Mouse (Mus musculus) MEL (cell line): Measurements from ENCODE around the gene Pptc7. TPM values are rescaled to one million over a fixed set of nuclear protein-coding genes. Genes with fewer than 3 reads are reported as not detected.

Source experiments
- DNase-seq: peaks from one replicate; pipeline ENCODE4 v3.0.0; 2011; ENCODE audit warnings: low read depth, low spot score
- H3K27ac ChIP-seq: 2 replicates; pipeline ENCODE4 v1.5.1; 2012; ENCODE audit warnings: low read depth, mild to moderate bottlenecking, control low read depth, low read length, moderate library complexity; ENCODE audit not compliant: control insufficient read depth
- H3K27me3 ChIP-seq, 2 experiments: fragments of 150-350 bp in 1 of 2; sonication (generic) in 1 of 2; 2 replicates each; pipeline ENCODE4 v1.6.1; 2012; ENCODE audit warnings: low read length in 2 of 2, mild to moderate bottlenecking in 2 of 2, improper control_type of control experiment in 1 of 2, moderate library complexity in 1 of 2; ENCODE audit not compliant: insufficient read depth in 2 of 2, control insufficient read depth in 1 of 2
- H3K36me3 ChIP-seq, 2 experiments: 2 replicates each; pipeline ENCODE4 v1.6.1; 2012 to 2014; ENCODE audit warnings: low read length in 2 of 2, improper control_type of control experiment in 1 of 2, inconsistent platforms in 1 of 2, mild to moderate bottlenecking in 1 of 2; ENCODE audit not compliant: insufficient read depth in 2 of 2, control insufficient read depth in 1 of 2
- H3K4me1 ChIP-seq, 2 experiments: fragments of 150-350 bp in 1 of 2; sonication (generic) in 1 of 2; 2 replicates each; pipeline ENCODE4 v1.6.1; 2012; ENCODE audit warnings: low read length in 2 of 2, improper control_type of control experiment in 1 of 2, mild to moderate bottlenecking in 1 of 2; ENCODE audit not compliant: insufficient read depth in 2 of 2, control insufficient read depth in 1 of 2
- H3K4me3 ChIP-seq, 2 experiments: fragments of 150-350 bp in 1 of 2; sonication (generic) in 1 of 2; 2 replicates each; pipeline ENCODE4 v1.5.1; 2012; ENCODE audit warnings: low read depth in 2 of 2, low read length in 2 of 2, mild to moderate bottlenecking in 2 of 2, moderate library complexity in 2 of 2, control low read depth in 1 of 2, improper control_type of control experiment in 1 of 2; ENCODE audit not compliant: control insufficient read depth in 1 of 2, insufficient read depth in 1 of 2
- H3K79me2 ChIP-seq: 2 replicates; pipeline ENCODE4 v1.6.1; 2012; ENCODE audit warnings: mild to moderate bottlenecking, low read length, moderate library complexity; ENCODE audit not compliant: control insufficient read depth, poor library complexity, insufficient read depth
- H3K9ac ChIP-seq: 2 replicates; pipeline ENCODE4 v1.6.1; 2012; ENCODE audit warnings: low read depth, mild to moderate bottlenecking, control low read depth, low read length, moderate library complexity; ENCODE audit not compliant: control insufficient read depth, poor library complexity, severe bottlenecking
- H3K9me3 ChIP-seq: fragments of 150-350 bp; sonication (generic); replicated peaks from 2 replicates; pipeline ENCODE4 v1.6.1; 2012; ENCODE audit warnings: mild to moderate bottlenecking, low read length, improper control_type of control experiment, moderate library complexity; ENCODE audit not compliant: insufficient read depth
- CHD1 ChIP-seq: IDR thresholded peaks from 2 replicates; pipeline ENCODE4 v1.6.1; 2012; ENCODE audit warnings: low read depth, mild to moderate bottlenecking, inconsistent platforms, low read length, improper control_type of control experiment
- CHD2 ChIP-seq: IDR thresholded peaks from 2 replicates; pipeline ENCODE4 v1.6.1; 2011; ENCODE audit warnings: low read length, improper control_type of control experiment
- CTCF ChIP-seq, 3 experiments: IDR thresholded peaks in 2 of 3; conservative IDR thresholded peaks in 1 of 3; 2 replicates each; pipeline ENCODE4 v1.5.1; 2011 to 2012; ENCODE audit warnings: low read length in 3 of 3, low read depth in 2 of 3, mild to moderate bottlenecking in 2 of 3, improper control_type of control experiment in 1 of 3, inconsistent platforms in 1 of 3, mixed read lengths in 1 of 3, moderate library complexity in 1 of 3; ENCODE audit not compliant: control insufficient read depth in 1 of 3, insufficient read depth in 1 of 3, poor library complexity in 1 of 3, severe bottlenecking in 1 of 3
- ELF1 ChIP-seq: IDR thresholded peaks from 2 replicates; pipeline ENCODE4 v1.6.1; 2014; ENCODE audit warnings: low read depth, mild to moderate bottlenecking, inconsistent platforms, low read length, improper control_type of control experiment, moderate library complexity
- EP300 ChIP-seq, 2 experiments: IDR thresholded peaks; 2 replicates each; pipeline ENCODE4 v1.6.1; 2011; ENCODE audit warnings: improper control_type of control experiment in 2 of 2, low read length in 2 of 2, low read depth in 1 of 2, mild to moderate bottlenecking in 1 of 2
- ETS1 ChIP-seq: IDR thresholded peaks from 2 replicates; pipeline ENCODE4 v1.6.1; 2012; ENCODE audit warnings: low read depth, mild to moderate bottlenecking, inconsistent platforms, low read length, improper control_type of control experiment, moderate library complexity
- GABPA ChIP-seq: IDR thresholded peaks from 2 replicates; pipeline ENCODE4 v1.6.1; 2012; ENCODE audit warnings: low read depth, mild to moderate bottlenecking, inconsistent platforms, low read length, improper control_type of control experiment, moderate library complexity
- HCFC1 ChIP-seq: IDR thresholded peaks from 2 replicates; pipeline ENCODE4 v1.6.1; 2012; ENCODE audit warnings: low read depth, mild to moderate bottlenecking, inconsistent platforms, low read length, improper control_type of control experiment, moderate library complexity
- JUND ChIP-seq: IDR thresholded peaks from 2 replicates; pipeline ENCODE4 v1.6.1; 2011; ENCODE audit warnings: low read depth, mild to moderate bottlenecking, improper control_type of control experiment, low read length
- KAT2A ChIP-seq: conservative IDR thresholded peaks from 2 replicates; pipeline ENCODE4 v1.6.1; 2012; ENCODE audit warnings: low read depth, low read length, improper control_type of control experiment, inconsistent platforms
- MAFK ChIP-seq: IDR thresholded peaks from 2 replicates; pipeline ENCODE4 v1.6.1; 2011; ENCODE audit warnings: low read depth, mild to moderate bottlenecking, low read length, improper control_type of control experiment, borderline replicate concordance
- MAX ChIP-seq: IDR thresholded peaks from 2 replicates; pipeline ENCODE4 v1.6.1; 2011; ENCODE audit warnings: low read length, improper control_type of control experiment
- MAZ ChIP-seq: IDR thresholded peaks from 2 replicates; pipeline ENCODE4 v1.6.1; 2012; ENCODE audit warnings: low read depth, mild to moderate bottlenecking, inconsistent platforms, low read length, improper control_type of control experiment
- MEF2A ChIP-seq: IDR thresholded peaks from 2 replicates; pipeline ENCODE4 v1.6.1; 2014; ENCODE audit warnings: low read depth, mild to moderate bottlenecking, inconsistent platforms, low read length, improper control_type of control experiment; ENCODE audit not compliant: poor library complexity, insufficient replicate concordance, severe bottlenecking; ENCODE audit errors: extremely low read depth
- MXI1 ChIP-seq: IDR thresholded peaks from 2 replicates; pipeline ENCODE4 v1.6.1; 2011; ENCODE audit warnings: mild to moderate bottlenecking, low read depth, low read length, improper control_type of control experiment
- MYB ChIP-seq: IDR thresholded peaks from 2 replicates; pipeline ENCODE4 v1.6.1; 2011; ENCODE audit warnings: mild to moderate bottlenecking, low read depth, low read length, improper control_type of control experiment
- MYC ChIP-seq: IDR thresholded peaks from 2 replicates; pipeline ENCODE4 v1.6.1; 2011; ENCODE audit warnings: low read depth, mild to moderate bottlenecking, low read length, improper control_type of control experiment, moderate library complexity
- POLR2AphosphoS2 ChIP-seq: IDR thresholded peaks from 2 replicates; pipeline ENCODE4 v1.6.1; 2011; ENCODE audit warnings: low read length, improper control_type of control experiment
- POLR2AphosphoS5 ChIP-seq: IDR thresholded peaks from 2 replicates; pipeline ENCODE4 v1.6.1; 2012; ENCODE audit warnings: low read depth, borderline replicate concordance, mild to moderate bottlenecking, inconsistent platforms, low read length, moderate library complexity, mixed read lengths
- SIN3A ChIP-seq: IDR thresholded peaks from 2 replicates; pipeline ENCODE4 v1.6.1; 2012; ENCODE audit warnings: low read length, improper control_type of control experiment, inconsistent platforms
- TAL1 ChIP-seq: IDR thresholded peaks from 2 replicates; pipeline ENCODE4 v1.6.1; 2012; ENCODE audit warnings: mild to moderate bottlenecking, inconsistent platforms, low read length, moderate library complexity, mixed read lengths
- TBP ChIP-seq: IDR thresholded peaks from 2 replicates; pipeline ENCODE4 v1.8.0; 2011; ENCODE audit warnings: low read depth, low read length, improper control_type of control experiment
- TCF12 ChIP-seq: IDR thresholded peaks from 2 replicates; pipeline ENCODE4 v1.6.1; 2014; ENCODE audit warnings: low read depth, mild to moderate bottlenecking, inconsistent platforms, low read length, improper control_type of control experiment, moderate library complexity
- UBTF ChIP-seq: IDR thresholded peaks from 2 replicates; pipeline ENCODE4 v1.6.1; 2012; ENCODE audit warnings: low read depth, mild to moderate bottlenecking, inconsistent platforms, low read length, improper control_type of control experiment, moderate library complexity, borderline replicate concordance; ENCODE audit not compliant: insufficient read depth
- USF2 ChIP-seq, 2 experiments: IDR thresholded peaks; 2 replicates each; pipeline ENCODE4 v1.6.1; 2011 to 2012; ENCODE audit warnings: improper control_type of control experiment in 2 of 2, low read length in 2 of 2, borderline replicate concordance in 1 of 2, inconsistent platforms in 1 of 2, low read depth in 1 of 2, mild to moderate bottlenecking in 1 of 2; ENCODE audit not compliant: insufficient read depth in 1 of 2
- ZC3H11A ChIP-seq: IDR thresholded peaks from 2 replicates; pipeline ENCODE4 v1.6.1; 2012; ENCODE audit warnings: low read depth, mild to moderate bottlenecking, inconsistent platforms, low read length, improper control_type of control experiment
- ZKSCAN1 ChIP-seq: IDR thresholded peaks from 2 replicates; pipeline ENCODE4 v1.6.1; 2012; ENCODE audit warnings: low read depth, mild to moderate bottlenecking, inconsistent platforms, low read length, improper control_type of control experiment, moderate library complexity
- ZMIZ1 ChIP-seq: IDR thresholded peaks from 2 replicates; pipeline ENCODE4 v1.6.1; 2012; ENCODE audit warnings: low read depth, mild to moderate bottlenecking, inconsistent platforms, low read length, improper control_type of control experiment, moderate library complexity
- ZNF384 ChIP-seq: IDR thresholded peaks from 2 replicates; pipeline ENCODE4 v1.6.1; 2012; ENCODE audit warnings: low read depth, mild to moderate bottlenecking, inconsistent platforms, low read length, improper control_type of control experiment
- polyA plus RNA-seq, 2 experiments: library from polyadenylated mRNA; stranded (reverse) in 1 of 2; unstranded in 1 of 2; fragments of >175 nt in 1 of 2; fragments of >200 nt in 1 of 2; gene quantifications; 2 replicates each; pipeline versions ENCODE4 v1.2.1 to v1.2.4; 2012; ENCODE audit warnings: low replicate concordance in 2 of 2, low read depth in 1 of 2; ENCODE audit not compliant: insufficient read length in 2 of 2, insufficient read depth in 1 of 2, missing spikeins in 1 of 2
- total RNA-seq: library from RNA; depleted of rRNA; stranded (reverse); fragments of 300-350 nt; gene quantifications from 2 replicates; pipeline ENCODE4 v1.2.3, GENCODE M21; 2012

The Pptc7 gene
- total and polyA plus RNA-seq, 3 experiments: 17.3 to 22.3 TPM; not detected in 1

DNA sequence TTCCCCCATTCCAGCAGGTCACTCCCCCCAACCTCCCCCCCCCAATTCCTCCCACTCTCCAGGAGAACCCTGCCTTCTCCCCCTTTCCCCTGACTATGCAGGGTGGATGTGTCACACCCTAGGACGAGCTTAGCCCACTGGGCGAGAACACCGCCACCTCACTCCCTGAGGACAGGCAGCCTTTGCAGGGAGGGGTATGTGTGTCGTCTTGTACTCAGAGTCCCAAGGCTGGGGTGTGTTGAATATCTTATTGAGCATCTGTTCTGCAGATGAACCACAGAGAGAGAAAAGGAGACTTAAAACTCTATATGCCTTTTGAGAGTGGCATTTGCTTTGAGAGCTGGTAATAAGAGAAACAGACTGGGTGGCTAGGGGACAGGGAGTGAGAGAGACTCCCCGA is 47.0 kb upstream of the Pptc7 start:
- no peak for DNase-seq
- Histone ChIP-seq H3K9me3 (no peaks in the 10 kb centered on the region), H3K79me2 (no peaks in the 10 kb centered on the region), H3K27ac (no peak overlapping the region), H3K4me1 (no peaks in the 10 kb centered on the region)
- TF ChIP-seq MEF2A (no peak), SIN3A (no peak), MYC (no peak), TBP (no peak), CHD1 (no peak), ZMIZ1 (no peak), POLR2AphosphoS2 (no peak), ZNF384 (no peak), HCFC1 (no peak), TCF12 (no peak), ELF1 (no peak), UBTF (no peak), CHD2 (no peak), ZKSCAN1 (no peak), POLR2AphosphoS5 (no peak), JUND (no peak), EP300 (IDR thresholded peaks at IDR 0.05; ENCODE audit: low read depth in 1 of 2, low read length in 2 of 2) (no peak), MXI1 (no peak), MYB (no peak)
- TF ChIP-seq, all 39 proteins: peak for 0
- Histone ChIP-seq H3K36me3 (no peaks in the 10 kb centered on the region), H3K27me3 (no peaks in the 10 kb centered on the region), H3K9ac (no peak overlapping the region), H3K4me3 (no peak overlapping the region)

DNA sequence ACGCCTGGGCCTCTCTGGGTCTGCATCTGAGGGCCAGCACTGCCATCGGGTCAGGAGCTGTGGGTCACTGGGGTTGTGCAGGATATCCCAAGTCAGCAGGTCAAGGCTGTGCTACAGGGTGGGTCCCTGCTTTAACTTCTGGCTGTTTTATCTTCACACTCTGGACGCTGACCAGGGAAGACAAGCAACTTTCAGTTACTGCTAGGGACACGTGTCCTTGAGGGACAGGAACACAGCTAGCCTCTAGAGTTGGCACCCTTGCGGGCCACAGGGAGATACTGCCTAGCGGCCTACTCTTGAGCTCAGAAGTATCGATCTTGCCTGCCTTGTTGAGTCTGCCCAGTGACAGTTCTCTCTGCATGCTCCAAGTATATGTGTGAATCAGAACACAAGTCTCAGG is 44.5 kb upstream of the Pptc7 start:
- DNase-seq: no peak
- Histone ChIP-seq H3K36me3 (no peaks in the 10 kb centered on the region), H3K27ac (no peak overlapping the region), H3K79me2 (no peaks in the 10 kb centered on the region), H3K4me1 (no peaks in the 10 kb centered on the region), H3K4me3 (no peak overlapping the region), H3K9me3 (no peaks in the 10 kb centered on the region), H3K27me3 (no peaks in the 10 kb centered on the region)
- no peak for TF ChIP-seq TAL1
- no peak for TF ChIP-seq MAFK
- no peak for TF ChIP-seq POLR2AphosphoS2
- no peak for TF ChIP-seq MAZ
- TF ChIP-seq JUND: no peak
- TF ChIP-seq ZMIZ1: no peak
- TF ChIP-seq ETS1: no peak
- no peak for TF ChIP-seq SIN3A
- TF ChIP-seq ZC3H11A: no peak
- no peak for TF ChIP-seq MXI1
- no peak for TF ChIP-seq TCF12
- TF ChIP-seq MAX: no peak
- no peak for TF ChIP-seq KAT2A
- TF ChIP-seq HCFC1: no peak
- no peak for TF ChIP-seq ELF1
- TF ChIP-seq MEF2A: no peak
- no peak for TF ChIP-seq USF2 (IDR thresholded peaks at IDR 0.05; ENCODE audit: borderline replicate concordance in 1 of 2, insufficient read depth in 1 of 2, low read depth in 1 of 2, low read length in 2 of 2)
- no peak for TF ChIP-seq GABPA
- TF ChIP-seq CTCF (IDR thresholded peaks at IDR 0.05 in 2 of 3, conservative IDR thresholded peaks at IDR 0.05 in 1 of 3; ENCODE audit: control insufficient read depth in 1 of 3, insufficient read depth in 1 of 3, low read depth in 2 of 3, low read length in 3 of 3, poor library complexity in 1 of 3, severe bottlenecking in 1 of 3): no peak
- TF ChIP-seq UBTF: no peak
- TF ChIP-seq, all 39 proteins: peak for 0
- no peak overlapping the region for H3K9ac ChIP-seq
